Mouse (Mus musculus) E14TG2a.4 (cell line): ENCODE measurements at regions not wholly inside any gene's neighbourhood (a gene's known extent, or its start where the extent isn't known, plus 50 kb on each side); places are given as distances from the start of the nearest gene placed in this dataset.

Experiments
- CTCF ChIP-seq: conservative IDR thresholded peaks from 2 replicates; pipeline ENCODE4 v1.5.1; 2014; ENCODE audit warnings: low read length
- NANOG ChIP-seq: IDR thresholded peaks from 2 replicates; pipeline ENCODE4 v1.6.1; 2014; ENCODE audit warnings: borderline replicate concordance, low read length, mixed read lengths
- POU5F1 ChIP-seq: IDR thresholded peaks from 2 replicates; pipeline ENCODE4 v1.6.1; 2014; ENCODE audit warnings: low read length, borderline replicate concordance

DNA sequence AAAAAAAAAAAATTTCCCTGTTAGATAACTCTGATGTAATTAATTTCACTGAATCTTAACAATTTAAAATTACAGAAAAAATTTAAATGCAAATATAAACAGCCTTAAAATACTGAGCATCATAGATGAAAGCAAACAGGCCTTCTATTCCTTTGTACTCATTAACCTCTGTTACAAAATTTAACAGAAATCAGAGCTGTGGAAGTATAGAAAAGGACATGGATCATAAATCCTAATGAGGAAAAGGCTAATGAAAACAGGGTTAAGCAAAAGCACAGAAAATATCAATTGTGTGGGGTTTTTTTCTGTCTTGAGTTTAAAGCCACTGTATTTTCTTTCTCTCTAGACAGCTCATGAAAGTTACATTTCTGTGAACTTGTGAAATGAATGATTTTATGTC lies 164.6 kb upstream of the Tmem161b start:
- TF ChIP-seq CTCF (no peak), POU5F1 (no peak), NANOG (no peak)
